Mouse (Mus musculus) midbrain, postnatal 0 days (tissue): ENCODE measurements around the gene H3f3a. TPM values are rescaled to one million over a fixed set of nuclear protein-coding genes. Genes with fewer than 3 reads are reported as not detected.
A peak's percentile ranks its signal among the peaks of the same experiment; 100 is the strongest.

Source experiments
- ATAC-seq: fragments of 200-750 bp; cut with Nextera tagmentation; 2 replicates; pipeline ENCODE4 v1.8.0; 2017; ENCODE audit warnings: moderate number of reproducible peaks, mild to moderate bottlenecking, moderate TSS enrichment, moderate library complexity; ENCODE audit not compliant: low FRiP score
- DNase-seq: peaks from one replicate; pipeline ENCODE4 v3.0.0-alpha.2; 2015; ENCODE audit warnings: low spot score
- H3K27ac ChIP-seq: fragments of 300-500 bp; sonication (generic); 2 replicates; pipeline ENCODE4 v1.5.1; 2014; ENCODE audit warnings: low read depth, mild to moderate bottlenecking, low read length, mixed read lengths
- H3K27me3 ChIP-seq: fragments of 300-500 bp; sonication (generic); 2 replicates; pipeline ENCODE4 v1.6.1; 2014; ENCODE audit warnings: low read length, control low read depth, mixed read lengths; ENCODE audit not compliant: insufficient read depth
- H3K36me3 ChIP-seq: fragments of 300-500 bp; sonication (generic); 2 replicates; pipeline ENCODE4 v1.6.1; 2014; ENCODE audit warnings: low read length, control low read depth, mixed read lengths; ENCODE audit not compliant: insufficient read depth
- H3K4me1 ChIP-seq: fragments of 300-500 bp; sonication (generic); 2 replicates; pipeline ENCODE4 v1.6.1; 2014; ENCODE audit warnings: mild to moderate bottlenecking, control low read depth, antibody characterized with exemption, low read length, mixed read lengths; ENCODE audit not compliant: insufficient read depth
- H3K4me2 ChIP-seq: fragments of 300-500 bp; sonication (generic); 2 replicates; pipeline ENCODE4 v1.6.1; 2014; ENCODE audit warnings: low read depth, mild to moderate bottlenecking, low read length, mixed read lengths; ENCODE audit not compliant: poor library complexity, severe bottlenecking
- H3K4me3 ChIP-seq: fragments of 300-500 bp; sonication (generic); 2 replicates; pipeline ENCODE4 v1.5.1; 2014; ENCODE audit warnings: low read depth, mild to moderate bottlenecking, low read length, moderate library complexity
- H3K9ac ChIP-seq: fragments of 300-500 bp; sonication (generic); replicated peaks from 2 replicates; pipeline ENCODE4 v1.6.1; 2014; ENCODE audit warnings: mild to moderate bottlenecking, low read length, moderate library complexity, mixed read lengths; ENCODE audit not compliant: poor library complexity, severe bottlenecking
- H3K9me3 ChIP-seq: fragments of 300-500 bp; sonication (generic); 2 replicates; pipeline ENCODE4 v1.6.1; 2016; ENCODE audit warnings: low read length, control low read depth
- CTCF ChIP-seq: IDR thresholded peaks from 2 replicates; pipeline ENCODE4 v1.5.1; 2016; ENCODE audit warnings: antibody characterized with exemption, mild to moderate bottlenecking
- WGBS: fragments of 180-500 bp; shearing (Covaris S2); extraction: QIAGEN DNeasy Blood & Tissue Kit; methylation state at CpG from one replicate; pipeline ENCODE4 v1.1.7; 2014; 5-methylcytosine and 5-hydroxymethylcytosine counted together
- polyA plus RNA-seq: library from polyadenylated mRNA; unstranded; fragments of >200 nt; fragmentation: Nextera tagmentation; extraction: Ambion mirVana; gene quantifications from 2 replicates; pipeline ENCODE4 v1.2.1, GENCODE M21; 2015
- total RNA-seq: library from RNA; depleted of rRNA; stranded (reverse); fragments of >200 nt; gene quantifications from 2 replicates; pipeline ENCODE4 v1.2.3, GENCODE M21; 2014; rRNA removed

H3f3a gene
- total RNA-seq (1,783 and 3,084 TPM in 2 replicates), polyA plus RNA-seq (1,997 and 2,039 TPM in 2 replicates)

DNA sequence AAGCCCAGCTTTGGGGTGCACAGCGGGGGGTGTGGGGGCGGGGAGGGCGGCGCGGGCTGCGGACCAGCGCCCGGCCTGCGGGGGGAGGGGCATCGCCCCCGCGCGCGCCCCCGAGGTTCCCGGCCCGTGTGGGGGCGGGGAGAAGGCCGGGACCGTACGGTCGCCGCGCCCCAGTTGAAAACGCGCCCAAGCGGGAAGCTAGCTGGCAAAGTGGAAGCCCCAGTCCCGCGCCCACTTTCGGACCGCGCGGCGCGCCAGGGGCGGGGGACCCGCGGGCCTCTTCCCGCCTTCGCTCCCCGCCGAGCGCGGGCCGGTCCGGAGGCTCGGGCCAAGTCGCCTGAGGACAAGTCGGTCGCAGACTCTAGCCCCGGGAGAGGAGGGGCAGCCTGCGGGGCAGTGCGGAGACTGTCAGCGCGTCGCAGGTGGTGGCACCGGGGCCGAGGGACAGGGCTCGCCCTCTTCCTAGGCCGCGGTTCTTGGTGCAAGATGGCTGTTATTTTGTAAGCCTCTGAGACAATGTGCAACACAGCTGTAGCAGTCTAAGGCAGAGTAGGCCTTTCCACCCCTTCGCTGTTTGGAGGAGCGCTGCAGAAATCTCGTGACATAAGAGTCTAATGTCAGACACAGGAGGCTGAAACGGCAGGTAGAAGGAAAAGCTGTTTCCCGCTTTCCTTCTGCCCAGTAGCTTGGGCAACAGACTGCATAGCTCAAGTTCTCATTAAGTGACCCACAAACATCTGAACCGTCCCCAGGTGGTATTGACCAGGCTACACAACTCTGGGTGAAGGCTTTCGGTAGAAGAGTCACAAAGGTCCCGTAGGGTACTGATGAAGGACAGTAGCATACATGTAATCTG, at the start of gene H3f3a:
Gene H3f3a (minus strand): TSS at position 59 of the 856 bp plus-strand sequence.
- peak within 1 kb of the TSS; percentile 82 for H3K4me2 ChIP-seq

DNA sequence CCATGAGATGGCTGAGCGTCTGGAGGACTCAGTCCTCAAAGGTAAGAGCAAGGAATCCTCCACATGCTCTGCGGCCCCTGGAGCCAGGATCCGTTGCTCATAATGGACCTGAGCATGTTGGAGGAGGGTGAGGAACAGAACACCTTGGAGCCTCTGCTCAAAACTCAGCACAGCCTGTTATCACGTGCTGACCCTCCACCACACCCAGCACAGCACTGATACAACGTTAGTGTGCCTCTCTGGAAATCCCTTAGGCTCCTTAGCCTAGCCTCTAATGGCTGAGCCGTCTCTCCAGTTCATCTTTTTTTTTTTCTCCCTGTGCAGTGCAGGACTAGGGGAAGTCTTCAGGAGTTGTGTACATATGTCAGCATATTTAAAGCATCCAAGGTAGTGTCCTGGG, 46.3 kb upstream of the H3f3a start:
- ATAC-seq = no peak
- no peak for TF ChIP-seq CTCF
- Histone ChIP-seq H3K9me3 (no peaks in the 10 kb centered on the region), H3K36me3 (peaks cover 58% of the 10 kb centered on the region), H3K9ac (no peak overlapping the region), H3K4me2 (no peak overlapping the region), H3K4me3 (no peak overlapping the region), H3K4me1 (no peaks in the 10 kb centered on the region), H3K27ac (no peak overlapping the region), H3K27me3 (no peaks in the 10 kb centered on the region)
- 88% methylated on average over 6 of the region's 6 CpGs for WGBS
- DNase-seq = no peak

More for the DNA sequence above, at the start of gene H3f3a:
- DNase-seq (peak; percentile 54), ATAC-seq (peak; percentile 70)
- peaks cover 3% of the 10 kb centered on the region; the same call in 1 of the 2 replicates for H3K4me1 ChIP-seq
- H3K36me3 ChIP-seq = 0 out of 2 replicates have a peak, but pooled peaks cover 3% of the 10 kb centered on the region
- peak within 1 kb of the TSS; percentile 100 for H3K27ac ChIP-seq
- 1% methylated on average over 56 of the region's 69 CpGs for WGBS
- no peaks in the 10 kb centered on the region for H3K9me3 ChIP-seq
- no peaks in the 10 kb centered on the region for H3K27me3 ChIP-seq
- H3K4me3 ChIP-seq = peak within 1 kb of the TSS; percentile 57
- peak within 1 kb of the TSS; percentile 98 for H3K9ac ChIP-seq
- no peak for TF ChIP-seq CTCF

DNA sequence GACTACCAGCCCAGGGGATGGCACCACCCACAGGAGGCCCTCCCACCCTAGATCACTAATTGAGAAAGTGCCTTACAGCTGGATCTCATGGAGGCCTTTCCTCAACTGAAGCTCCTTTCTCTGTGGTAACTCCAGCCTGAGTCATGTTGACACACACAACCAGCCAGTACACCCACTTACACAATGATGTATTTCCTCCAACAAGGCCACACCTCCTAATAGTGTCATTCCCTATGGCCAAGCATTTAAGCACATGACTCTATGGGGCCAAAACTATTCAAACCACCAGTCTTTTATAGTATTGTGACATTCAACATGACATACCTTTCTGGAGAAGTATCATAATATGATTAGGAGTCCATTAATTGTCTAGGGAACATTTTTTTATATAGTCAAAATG, 45.0 kb upstream of the H3f3a start:
- no peak for TF ChIP-seq CTCF
- ATAC-seq (no peak), DNase-seq (no peak)
- Histone ChIP-seq H3K9me3 (no peaks in the 10 kb centered on the region), H3K4me1 (no peaks in the 10 kb centered on the region), H3K4me3 (no peak overlapping the region), H3K27ac (no peak overlapping the region), H3K4me2 (no peak overlapping the region), H3K36me3 (peaks cover 56% of the 10 kb centered on the region), H3K27me3 (no peaks in the 10 kb centered on the region), H3K9ac (no peak overlapping the region)

DNA sequence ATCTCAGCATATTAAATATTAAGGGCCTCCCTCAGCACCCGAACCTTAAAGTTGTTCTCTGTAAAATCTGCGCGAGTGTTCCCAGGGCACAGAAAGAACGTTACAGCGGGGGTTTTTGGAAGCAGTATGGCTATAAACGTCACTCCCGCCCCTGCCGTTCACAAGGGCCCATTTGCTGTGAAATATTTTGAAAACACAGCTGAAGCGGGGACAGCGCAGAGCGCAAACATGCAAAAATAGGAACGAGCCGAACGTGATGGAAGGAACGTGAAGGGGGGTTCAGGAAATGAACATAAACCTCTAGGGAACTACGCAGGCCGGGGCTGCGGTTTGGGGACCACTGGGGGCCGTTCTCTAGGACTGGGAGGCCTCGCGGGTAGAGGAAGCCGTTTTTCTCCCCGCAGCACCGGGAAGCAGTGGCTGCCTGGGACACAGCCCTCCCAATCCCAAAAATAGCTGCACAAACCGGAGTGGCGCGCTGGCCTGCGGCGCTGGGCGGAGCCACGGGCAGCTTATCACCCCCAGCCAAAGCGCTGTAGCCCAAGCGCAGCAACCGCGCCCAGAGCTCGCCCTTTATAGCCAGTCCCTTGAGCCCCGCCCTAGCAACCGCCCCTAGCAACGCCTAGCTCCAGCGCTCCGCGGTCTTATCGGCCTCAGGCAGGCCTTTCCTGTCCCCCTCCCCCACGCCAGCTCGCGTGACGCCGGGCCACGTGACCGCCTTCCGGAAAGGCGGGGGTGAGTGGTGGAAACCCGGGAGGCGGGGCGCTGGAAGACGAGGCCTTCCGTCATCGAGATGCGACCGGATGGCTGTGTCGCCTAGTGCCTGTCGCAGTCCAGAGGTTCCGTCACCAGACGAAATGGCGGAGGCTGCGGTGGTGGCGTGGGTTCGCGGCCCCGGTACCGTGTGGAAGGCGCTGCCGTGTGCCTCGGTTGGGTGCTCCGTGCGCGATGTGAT, 36.9 kb upstream of the H3f3a start, which contains the start of gene Sde2:
Gene Sde2 (plus strand): TSS at position 812 of the 955 bp plus-strand sequence.
- peak; percentile 94 for ATAC-seq

GRCm38 (mm10) chr1:180849701-180850301, 36.1 kb upstream of the H3f3a start:
- H3K9me3 ChIP-seq = no peaks in the 10 kb centered on the region
- no peak for TF ChIP-seq CTCF
- H3K4me1 ChIP-seq = peaks cover 12% of the 10 kb centered on the region
- peak overlapping the region; percentile 97 for H3K27ac ChIP-seq
- ATAC-seq = no peak
- peak overlapping the region; percentile 71 for H3K4me3 ChIP-seq
- H3K4me2 ChIP-seq = peak overlapping the region; percentile 72
- peak overlapping the region; percentile 66 for H3K9ac ChIP-seq
- H3K36me3 ChIP-seq = no peaks in the 10 kb centered on the region
- DNase-seq = peak; percentile 43
- whole genome bisulfite sequencing = 18% methylated on average over 11 of the region's 11 CpGs
- H3K27me3 ChIP-seq = no peaks in the 10 kb centered on the region

More for the DNA sequence above, 36.9 kb upstream of the H3f3a start, which contains the start of gene Sde2:
- WGBS = under 1% methylated on average over 77 of the region's 77 CpGs
- H3K9ac ChIP-seq = peak within 1 kb of the TSS; percentile 81
- peak within 1 kb of the TSS; percentile 71 for H3K4me3 ChIP-seq
- no peaks in the 10 kb centered on the region for H3K9me3 ChIP-seq
- no peaks in the 10 kb centered on the region for H3K27me3 ChIP-seq
- H3K27ac ChIP-seq = peak within 1 kb of the TSS; percentile 97
- H3K4me1 ChIP-seq = peaks cover 12% of the 10 kb centered on the region
- TF ChIP-seq CTCF = no peak
- peak; percentile 100 for DNase-seq
- peak within 1 kb of the TSS; percentile 72 for H3K4me2 ChIP-seq
- no peaks in the 10 kb centered on the region for H3K36me3 ChIP-seq
